Mouse (Mus musculus) brain, embryonic 18.5 days (tissue): ENCODE measurements around the gene Dnajc1.
A peak's percentile ranks its signal among the peaks of the same experiment; 100 is the strongest.

ENCODE experiments used
- DNase-seq: peaks from one replicate; pipeline ENCODE4 v3.0.0-alpha.2; 2012; ENCODE audit warnings: low read depth, low spot score

The Dnajc1 gene

GRCm38 (mm10) chr2:18392331-18393021 lies at the start of gene Dnajc1:
Gene Dnajc1 (minus strand): TSS chr2:18392830.
- peak; percentile 90 for DNase-seq

GRCm38 (mm10) chr2:18441871-18442270 lies 49.2 kb upstream of the Dnajc1 start:
- DNase-seq = no peak

GRCm38 (mm10) chr2:18415242-18415641 lies 22.6 kb upstream of the Dnajc1 start:
- no peak for DNase-seq

- DNase-seq = no peak
Measured at GRCm38 (mm10) chr2:18403679-18404078, 11.0 kb upstream of the Dnajc1 start.

GRCm38 (mm10) chr2:18401771-18402170 lies 9.1 kb upstream of the Dnajc1 start:
- no peak for DNase-seq

GRCm38 (mm10) chr2:18393022-18393519 lies 441 bp upstream of the Dnajc1 start:
- DNase-seq = no peak

GRCm38 (mm10) chr2:18391861-18392260 lies 769 bp downstream of the Dnajc1 start:
- DNase-seq = no peak

GRCm38 (mm10) chr2:18389631-18390030 lies 3.0 kb downstream of the Dnajc1 start:
- no peak for DNase-seq

- no peak for DNase-seq
Measured at GRCm38 (mm10) chr2:18381662-18382061, 11.0 kb downstream of the Dnajc1 start.

GRCm38 (mm10) chr2:18372400-18373182 lies 20.0 kb downstream of the Dnajc1 start:
- DNase-seq = no peak

GRCm38 (mm10) chr2:18370794-18371498 lies 21.7 kb downstream of the Dnajc1 start:
- DNase-seq = no peak

- no peak for DNase-seq
Measured at GRCm38 (mm10) chr2:18364402-18364801, 28.2 kb downstream of the Dnajc1 start.

- DNase-seq = peak; percentile 8
Measured at GRCm38 (mm10) chr2:18355293-18355692, 37.3 kb downstream of the Dnajc1 start.

GRCm38 (mm10) chr2:18352620-18353019 lies 40.0 kb downstream of the Dnajc1 start:
- DNase-seq = no peak

GRCm38 (mm10) chr2:18343464-18343863 lies 49.2 kb downstream of the Dnajc1 start:
- peak; percentile 20 for DNase-seq

GRCm38 (mm10) chr2:18318671-18319070 lies 74.0 kb downstream of the Dnajc1 start:
- DNase-seq = no peak

GRCm38 (mm10) chr2:18317503-18318281 lies 74.9 kb downstream of the Dnajc1 start:
- DNase-seq = no peak

- no peak for DNase-seq
Measured at GRCm38 (mm10) chr2:18316909-18317308, 75.7 kb downstream of the Dnajc1 start.

GRCm38 (mm10) chr2:18310261-18311104 lies 82.1 kb downstream of the Dnajc1 start:
- no peak for DNase-seq
